Mouse (Mus musculus) bone marrow macrophage, adult 2 months (primary cell): ENCODE results near the gene Fam71f1. TPM values are rescaled to one million over a fixed set of nuclear protein-coding genes. Genes with fewer than 3 reads are reported as not detected.

ENCODE experiments used
- H3K27ac ChIP-seq: 2 replicates; pipeline ENCODE4 v1.5.1; 2012; ENCODE audit warnings: low read depth, low read length; ENCODE audit not compliant: insufficient read depth
- H3K4me1 ChIP-seq: 2 replicates; pipeline ENCODE4 v1.6.1; 2012; ENCODE audit warnings: low read length; ENCODE audit not compliant: control insufficient read depth, insufficient read depth
- H3K4me3 ChIP-seq: 2 replicates; pipeline ENCODE4 v1.5.1; 2012; ENCODE audit warnings: mild to moderate bottlenecking, low read length, moderate library complexity; ENCODE audit not compliant: insufficient read depth
- CTCF ChIP-seq: IDR thresholded peaks from 2 replicates; pipeline ENCODE4 v1.5.1; 2012; ENCODE audit warnings: low read depth, mild to moderate bottlenecking, low read length, moderate library complexity
- POLR2A ChIP-seq: IDR thresholded peaks from 2 replicates; pipeline ENCODE4 v1.6.1; 2012; ENCODE audit warnings: mild to moderate bottlenecking, low read depth, low read length, borderline replicate concordance
- polyA plus RNA-seq: library from polyadenylated mRNA; stranded (reverse); fragments of >200 nt; gene quantifications from 2 replicates; pipeline ENCODE4 v1.2.4, GENCODE M21; 2012; ENCODE audit not compliant: missing spikeins, insufficient read depth, insufficient read length

The Fam71f1 gene
- polyA plus RNA-seq, 1 experiment = not detected

DNA sequence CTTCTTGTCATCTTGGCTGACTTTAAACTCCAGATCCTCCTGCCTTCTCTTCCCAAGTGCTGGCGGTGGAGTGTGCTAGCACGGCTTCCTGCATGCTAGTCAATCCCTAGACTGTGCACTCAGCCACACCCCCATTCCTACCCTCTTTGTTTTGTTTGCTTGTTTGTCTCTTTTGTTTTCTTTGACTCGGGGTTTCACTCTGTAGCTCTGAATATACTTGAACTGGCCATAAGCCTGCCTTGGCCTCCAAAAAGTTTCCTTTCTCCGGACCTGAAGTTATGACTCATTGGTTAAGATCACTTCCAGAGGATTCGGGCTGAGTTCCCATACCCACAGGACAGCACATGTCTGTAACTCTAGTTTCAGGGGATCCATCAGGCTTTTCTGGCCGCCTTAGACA, 30.3 kb upstream of the Fam71f1 start:
- H3K4me3 ChIP-seq = no peak overlapping the region
- TF ChIP-seq CTCF (no peak), POLR2A (no peak)
- no peak overlapping the region for H3K27ac ChIP-seq
- no peaks in the 10 kb centered on the region for H3K4me1 ChIP-seq

DNA sequence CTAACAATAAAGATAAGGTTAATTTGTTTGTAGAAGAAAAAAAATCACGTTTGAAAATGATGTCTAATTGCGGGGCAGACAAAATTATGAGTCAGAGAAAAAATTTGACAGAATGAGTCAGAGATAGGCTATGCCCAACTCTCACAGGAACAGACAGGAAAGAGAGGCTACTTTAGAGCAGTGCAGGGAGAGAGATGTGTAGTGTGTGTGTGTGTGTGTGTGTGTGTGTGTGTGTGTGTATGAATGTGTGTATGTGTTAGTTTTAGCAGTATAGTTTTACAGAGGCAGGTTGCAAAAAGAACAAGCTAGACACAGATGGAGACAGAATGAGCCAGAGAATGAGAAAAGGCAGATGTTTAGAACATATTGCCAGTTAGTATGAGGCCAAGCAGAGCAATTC, 19.8 kb upstream of the Fam71f1 start:
- H3K4me3 ChIP-seq = no peak overlapping the region
- H3K4me1 ChIP-seq = peaks cover 8% of the 10 kb centered on the region
- TF ChIP-seq POLR2A = no peak
- no peak for TF ChIP-seq CTCF
- no peak overlapping the region for H3K27ac ChIP-seq

DNA sequence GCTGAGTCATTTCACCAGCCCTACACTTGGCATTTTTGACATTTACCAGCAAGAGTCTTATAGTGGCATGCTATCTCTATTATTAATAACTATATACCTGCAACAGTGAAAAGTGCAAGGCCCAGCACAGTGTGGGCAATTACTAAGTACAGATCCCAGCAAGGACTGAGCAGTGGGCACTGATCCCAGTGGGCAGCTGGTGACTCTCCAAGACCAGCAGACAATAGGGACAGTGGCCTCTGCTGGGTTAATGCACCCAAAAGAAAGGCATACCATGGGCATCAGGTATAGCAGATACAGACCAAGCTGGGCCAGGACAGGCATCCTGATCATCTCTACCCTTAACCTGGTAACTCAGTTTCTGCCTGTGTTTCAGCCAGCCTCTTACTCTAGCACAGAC, 15.7 kb upstream of the Fam71f1 start:
- Histone ChIP-seq H3K4me1 (peaks cover 8% of the 10 kb centered on the region), H3K27ac (no peak overlapping the region), H3K4me3 (no peak overlapping the region)
- TF ChIP-seq CTCF (no peak), POLR2A (no peak)

DNA sequence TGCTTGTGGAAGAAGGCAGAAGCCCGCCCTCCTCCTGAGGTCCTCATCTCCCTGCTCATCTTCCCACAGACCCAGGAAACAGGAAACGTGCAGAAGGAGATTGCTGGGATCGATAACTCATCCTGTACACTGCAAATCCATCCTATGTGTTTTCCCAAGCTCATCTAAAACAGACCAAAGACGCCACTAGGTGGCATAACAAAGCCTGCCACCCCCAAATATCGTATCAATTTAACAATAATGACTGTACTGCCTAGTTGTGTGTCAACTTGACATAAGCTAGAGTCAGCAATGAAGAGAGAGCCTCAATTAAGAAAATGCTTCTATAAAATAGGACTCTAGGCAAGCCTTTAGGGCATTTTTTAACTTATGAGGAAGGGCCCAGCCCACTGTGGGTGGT, 15.2 kb upstream of the Fam71f1 start:
- no peak overlapping the region for H3K4me3 ChIP-seq
- TF ChIP-seq CTCF (no peak), POLR2A (no peak)
- H3K4me1 ChIP-seq = peaks cover 8% of the 10 kb centered on the region
- no peak overlapping the region for H3K27ac ChIP-seq

DNA sequence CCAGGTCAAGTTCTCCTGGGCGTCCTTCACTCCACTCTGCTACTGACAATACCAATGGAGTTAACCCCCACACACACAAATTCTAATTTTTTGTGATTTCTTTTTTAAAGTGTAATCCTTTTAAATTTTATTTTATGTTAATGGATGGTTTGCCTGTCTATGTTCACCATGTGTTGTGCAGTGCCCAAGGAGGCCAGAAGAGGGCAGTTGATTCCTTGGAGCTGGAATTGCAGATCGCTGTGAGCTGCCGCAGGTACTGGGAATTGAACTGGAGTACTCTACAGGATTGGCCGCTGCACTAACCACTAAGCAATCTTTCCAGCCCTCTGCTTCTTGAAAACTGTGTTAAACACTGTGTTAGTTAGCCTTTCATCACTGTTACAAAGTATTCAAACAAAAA, 13.5 kb upstream of the Fam71f1 start:
- no peak overlapping the region for H3K4me3 ChIP-seq
- no peak overlapping the region for H3K27ac ChIP-seq
- H3K4me1 ChIP-seq = peaks cover 8% of the 10 kb centered on the region
- TF ChIP-seq POLR2A (no peak), CTCF (no peak)

DNA sequence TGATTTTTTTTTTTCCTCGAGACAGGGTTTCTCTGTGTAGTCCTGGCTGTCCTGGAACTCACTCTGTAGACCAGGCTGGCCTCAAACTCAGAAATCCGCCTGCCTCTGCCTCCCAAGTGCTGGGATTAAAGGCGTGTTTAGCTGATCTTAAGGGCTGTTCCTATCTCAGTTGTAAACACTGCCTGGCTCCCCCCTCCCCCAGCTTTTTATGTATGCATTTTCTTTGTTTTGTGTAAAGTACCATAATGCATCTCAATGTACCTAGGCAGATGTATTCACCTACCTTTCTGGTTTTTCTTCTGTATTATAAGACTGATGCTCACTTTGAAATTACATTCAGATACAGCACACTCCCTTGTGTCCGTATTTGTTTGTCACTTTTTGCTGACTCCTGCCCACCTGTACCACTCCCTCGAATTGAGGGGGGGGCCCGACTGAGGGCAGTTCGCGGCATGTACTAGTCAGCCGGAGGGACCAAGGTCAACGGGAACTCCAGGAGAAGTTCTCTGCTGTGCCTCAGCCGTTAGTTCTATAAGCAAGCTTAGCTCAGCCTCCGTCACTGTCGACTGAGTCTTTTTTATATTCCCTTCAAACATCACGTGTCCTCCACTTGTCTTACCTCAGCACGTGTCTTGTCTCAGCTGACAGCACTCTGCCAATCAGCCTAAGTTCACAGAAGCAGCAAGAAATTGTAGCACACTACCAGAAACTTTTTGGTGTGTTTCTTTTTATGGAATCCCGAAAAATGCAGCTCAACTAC, 9.9 kb upstream of the Fam71f1 start:
- Histone ChIP-seq H3K27ac (no peak overlapping the region), H3K4me3 (no peak overlapping the region), H3K4me1 (peaks cover 5% of the 10 kb centered on the region; the same call in 1 of the 2 replicates)
- no peak for TF ChIP-seq CTCF
- TF ChIP-seq POLR2A = no peak

DNA sequence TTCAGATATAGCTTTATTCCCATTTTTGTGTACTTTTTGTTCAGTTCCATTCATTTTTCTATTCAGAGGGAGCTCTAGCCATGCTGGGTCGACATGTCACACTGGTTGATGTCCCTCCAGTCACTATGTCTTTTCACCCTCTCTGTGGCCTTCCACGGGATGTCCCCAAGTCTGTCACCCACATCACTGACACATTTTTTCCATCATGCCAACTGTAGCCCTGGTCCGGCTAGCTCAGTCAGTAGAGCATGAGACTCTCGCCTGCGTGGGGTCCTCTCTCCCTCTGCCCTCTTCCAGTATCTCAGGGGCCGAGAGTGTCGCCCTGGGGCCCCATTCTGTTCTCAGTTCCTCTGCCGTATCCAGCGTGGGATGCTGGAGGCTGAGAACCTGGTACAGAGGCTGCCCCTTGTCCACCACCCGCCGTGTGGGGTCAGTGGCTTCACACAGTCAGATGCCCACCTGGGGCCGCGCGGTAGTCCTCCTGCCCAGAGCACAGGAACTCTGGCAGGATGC, 5.2 kb upstream of the Fam71f1 start:
- Histone ChIP-seq H3K4me1 (peaks cover 16% of the 10 kb centered on the region), H3K27ac (no peak overlapping the region), H3K4me3 (no peak overlapping the region)
- TF ChIP-seq CTCF (no peak), POLR2A (no peak)

DNA sequence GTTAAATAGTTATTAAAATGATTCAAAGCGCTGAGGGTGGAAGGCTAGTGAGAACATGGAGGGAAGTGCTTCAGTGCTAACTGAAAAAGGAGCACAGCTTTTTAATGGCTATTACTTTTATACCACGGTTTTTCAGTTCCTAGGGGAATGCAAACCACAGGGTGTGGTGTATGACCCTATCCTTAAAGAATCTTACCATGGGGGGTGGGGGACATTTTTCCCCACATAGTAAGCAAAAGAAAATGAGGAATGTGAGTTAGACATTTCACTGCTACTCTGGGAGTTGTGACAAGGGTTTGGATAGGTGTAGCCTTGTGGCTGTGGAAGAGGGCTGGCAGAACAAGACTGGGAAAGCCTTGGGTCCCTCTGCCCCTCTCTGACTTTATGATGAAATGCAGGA, 1.7 kb upstream of the Fam71f1 start:
- Histone ChIP-seq H3K27ac (no peak overlapping the region), H3K4me3 (no peak overlapping the region), H3K4me1 (peaks cover 21% of the 10 kb centered on the region)
- TF ChIP-seq CTCF = no peak
- no peak for TF ChIP-seq POLR2A

DNA sequence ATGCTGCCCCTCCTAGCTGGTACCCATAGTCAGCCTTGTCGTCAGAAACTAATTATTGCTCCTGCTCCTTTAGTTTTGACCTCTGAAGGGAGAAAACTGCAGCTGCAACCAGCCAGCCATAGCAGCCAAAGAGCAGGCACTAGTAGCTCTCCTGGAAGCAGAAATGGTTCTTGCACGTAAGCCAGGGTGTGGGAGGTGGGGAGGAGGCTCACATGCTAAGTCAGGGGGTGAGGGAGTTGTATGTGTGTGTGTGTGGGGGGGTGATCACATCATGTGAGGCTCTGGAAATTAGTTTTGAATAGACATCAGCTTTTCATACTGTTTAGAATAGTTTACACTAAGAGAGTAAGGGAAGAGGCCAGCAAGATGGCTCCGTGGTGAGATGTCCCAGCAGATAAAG, 999 bp upstream of the Fam71f1 start:
- no peak overlapping the region for H3K4me3 ChIP-seq
- peaks cover 26% of the 10 kb centered on the region for H3K4me1 ChIP-seq
- TF ChIP-seq POLR2A (no peak), CTCF (no peak)
- H3K27ac ChIP-seq = no peak overlapping the region

DNA sequence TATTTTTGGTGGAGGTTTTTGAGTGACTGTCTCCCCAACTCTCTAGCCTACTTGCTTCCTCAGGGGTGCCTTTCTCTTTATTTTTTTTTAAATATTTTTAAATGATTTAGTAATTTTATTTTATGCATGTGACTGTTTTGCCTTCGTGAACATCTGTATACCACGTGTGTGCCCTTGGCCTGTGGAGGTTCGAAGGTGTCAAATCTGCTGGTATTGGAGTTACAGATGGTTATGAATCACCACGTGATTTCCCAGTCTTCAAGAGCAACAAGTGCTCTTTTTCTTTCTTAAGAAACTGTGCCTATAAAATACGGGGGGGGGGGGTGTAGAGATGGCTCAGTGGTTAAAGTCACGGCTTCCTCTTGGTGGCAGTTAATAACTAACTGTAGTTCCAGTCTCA, 2.6 kb downstream of the Fam71f1 start:
- H3K4me1 ChIP-seq = peaks cover 19% of the 10 kb centered on the region
- no peak overlapping the region for H3K27ac ChIP-seq
- TF ChIP-seq POLR2A (no peak), CTCF (no peak)
- H3K4me3 ChIP-seq = no peak overlapping the region

DNA sequence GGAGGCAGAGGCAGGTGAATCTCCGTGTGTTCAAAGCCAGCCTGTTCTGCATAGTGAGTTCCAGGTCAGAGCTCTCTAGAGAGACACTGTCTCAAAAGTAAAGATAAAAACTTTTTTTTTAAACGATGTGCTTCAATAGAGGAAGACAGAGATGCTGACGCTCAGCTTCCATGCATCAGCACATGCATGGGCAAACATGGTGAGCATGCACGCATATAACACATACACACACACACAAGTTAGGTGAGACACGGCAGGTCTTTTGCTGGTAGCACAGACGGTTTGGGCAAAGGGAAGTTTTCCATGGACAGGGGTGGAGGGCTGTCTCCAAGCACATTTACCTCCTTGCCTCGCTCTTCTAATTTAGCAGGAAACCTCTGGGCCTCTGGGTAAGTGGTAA, 3.2 kb downstream of the Fam71f1 start:
- Histone ChIP-seq H3K4me1 (peaks cover 19% of the 10 kb centered on the region), H3K27ac (no peak overlapping the region), H3K4me3 (no peak overlapping the region)
- TF ChIP-seq CTCF = no peak
- no peak for TF ChIP-seq POLR2A
